Mouse (Mus musculus): ENCODE results near the gene Slc25a13. TPM values are rescaled to one million over a fixed set of nuclear protein-coding genes. Genes with fewer than 3 reads are reported as not detected.

Slc25a13 gene
- polyA plus RNA-seq, 1 experiment from 2014 or later, result 3.7 TPM

DNA sequence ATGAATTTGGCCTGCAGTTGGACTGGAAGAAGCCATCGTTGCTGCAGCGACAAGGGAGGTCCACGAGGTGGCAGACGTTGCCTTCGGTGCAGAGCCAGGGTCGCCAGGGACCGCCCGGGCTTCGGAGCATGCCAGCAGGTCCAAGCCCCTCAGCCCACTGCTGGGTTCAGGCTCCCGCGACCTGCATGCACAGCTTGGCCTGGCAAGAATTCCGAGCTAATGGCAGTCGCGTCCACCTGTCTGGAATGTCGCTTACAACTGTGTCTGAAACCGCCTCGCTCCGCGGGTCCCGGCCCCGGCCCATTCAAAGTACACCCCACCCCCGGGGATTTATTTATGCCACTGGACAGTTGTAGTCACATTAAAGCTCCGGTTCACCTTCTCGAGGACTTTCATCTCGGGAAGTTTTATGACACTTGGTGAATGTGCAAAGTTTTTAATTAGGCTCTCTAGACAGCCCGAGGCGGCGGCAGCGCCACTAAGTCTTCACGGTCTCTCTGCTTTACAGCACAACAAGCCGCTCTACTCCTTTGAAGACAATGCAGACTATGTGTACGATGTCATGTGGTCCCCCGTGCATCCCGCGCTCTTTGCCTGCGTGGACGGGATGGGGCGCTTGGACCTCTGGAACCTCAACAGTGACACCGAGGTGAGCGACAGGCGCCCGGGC lies 211.1 kb downstream of the Slc25a13 start:
- peak overlapping the region; percentile 48 for H3K9ac ChIP-seq (replicated peaks)
- peak; percentile 97 for ATAC-seq (ENCODE audit: low FRiP score)
- 2% methylated on average over 42 of the region's 42 CpGs for whole genome bisulfite sequencing

DNA sequence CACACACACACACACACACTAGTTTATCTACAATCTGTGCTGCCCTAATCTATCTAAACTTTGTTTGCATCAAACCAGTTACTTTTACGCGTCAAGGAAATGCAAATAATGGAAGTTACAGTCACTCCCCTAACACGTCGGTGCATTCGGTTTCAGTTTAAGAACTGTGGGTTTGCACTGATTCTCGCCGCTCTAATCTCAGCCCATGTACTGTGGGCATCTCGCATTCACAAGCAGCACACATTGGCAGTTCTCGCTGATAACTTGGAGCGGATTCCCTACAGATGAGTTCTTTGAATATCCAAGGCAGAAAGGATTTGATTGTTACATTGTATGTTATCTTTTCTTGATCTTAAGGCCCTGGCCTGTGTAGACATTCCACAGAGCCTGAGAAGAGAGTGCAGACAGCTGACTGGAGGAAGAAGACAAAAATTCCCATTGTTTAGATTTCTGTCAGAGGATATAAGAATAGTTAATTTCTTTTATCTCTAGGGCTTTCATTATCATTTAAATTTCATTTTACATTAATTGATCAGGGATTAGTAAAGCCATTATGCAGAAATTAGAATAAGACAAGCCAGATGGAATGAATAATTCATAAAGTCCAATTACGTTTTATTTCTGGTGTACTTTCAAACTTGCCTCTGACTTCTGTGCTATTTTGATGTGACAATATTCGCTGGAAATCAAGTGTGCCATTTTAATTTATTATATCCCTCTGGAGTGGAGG lies 212.1 kb downstream of the Slc25a13 start:
- 67% methylated on average over 12 of the region's 12 CpGs for WGBS
- ATAC-seq (ENCODE audit: low FRiP score), result no peak
- no peak overlapping the region for H3K4me3 ChIP-seq (replicated peaks)

More for the DNA sequence above, 211.1 kb downstream of the Slc25a13 start:
- Histone ChIP-seq H3K27ac (replicated peaks) (no peak overlapping the region), H3K27me3 (replicated peaks) (no peaks in the 10 kb centered on the region), H3K9me3 (replicated peaks) (no peaks in the 10 kb centered on the region), H3K4me1 (peaks cover 6% of the 10 kb centered on the region; the same call in 1 of the 2 replicates), H3K4me3 (replicated peaks) (peak overlapping the region; percentile 57), H3K4me2 (peak overlapping the region; percentile 94), H3K36me3 (no peaks in the 10 kb centered on the region)

DNA sequence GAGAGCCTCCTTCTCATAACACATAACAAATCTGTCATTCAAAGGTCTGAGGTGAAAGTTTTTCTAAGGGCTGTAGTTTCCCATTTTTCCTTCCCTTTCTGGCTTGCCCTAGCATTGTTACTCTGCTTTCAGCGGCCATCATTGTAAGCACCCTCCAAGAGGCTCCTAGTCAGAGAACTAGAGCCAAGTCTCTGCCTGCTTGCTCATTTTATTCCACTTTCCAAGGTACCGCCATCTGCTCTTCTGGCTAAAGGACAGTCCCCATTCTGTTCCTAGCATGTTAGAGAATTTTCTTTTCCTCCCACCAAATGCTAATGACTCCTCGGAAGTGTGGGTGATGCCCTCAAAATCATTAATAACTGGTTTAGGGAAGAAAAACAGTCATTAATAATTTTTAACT lies 214.9 kb downstream of the Slc25a13 start:
- Histone ChIP-seq H3K4me1 (peaks cover 6% of the 10 kb centered on the region; the same call in 1 of the 2 replicates), H3K27me3 (replicated peaks) (no peaks in the 10 kb centered on the region), H3K4me2 (no peak overlapping the region), H3K27ac (replicated peaks) (no peak overlapping the region), H3K4me3 (replicated peaks) (no peak overlapping the region), H3K9ac (replicated peaks) (no peak overlapping the region), H3K9me3 (replicated peaks) (no peaks in the 10 kb centered on the region), H3K36me3 (no peaks in the 10 kb centered on the region)
- 77% methylated on average over 3 of the region's 3 CpGs for WGBS
- no peak for ATAC-seq (ENCODE audit: low FRiP score)

More for the DNA sequence above, 212.1 kb downstream of the Slc25a13 start:
- Histone ChIP-seq H3K27me3 (replicated peaks) (no peaks in the 10 kb centered on the region), H3K36me3 (no peaks in the 10 kb centered on the region), H3K9ac (replicated peaks) (no peak overlapping the region), H3K4me1 (peaks cover 6% of the 10 kb centered on the region; the same call in 1 of the 2 replicates), H3K9me3 (replicated peaks) (no peaks in the 10 kb centered on the region), H3K4me2 (no peak overlapping the region), H3K27ac (replicated peaks) (no peak overlapping the region)

DNA sequence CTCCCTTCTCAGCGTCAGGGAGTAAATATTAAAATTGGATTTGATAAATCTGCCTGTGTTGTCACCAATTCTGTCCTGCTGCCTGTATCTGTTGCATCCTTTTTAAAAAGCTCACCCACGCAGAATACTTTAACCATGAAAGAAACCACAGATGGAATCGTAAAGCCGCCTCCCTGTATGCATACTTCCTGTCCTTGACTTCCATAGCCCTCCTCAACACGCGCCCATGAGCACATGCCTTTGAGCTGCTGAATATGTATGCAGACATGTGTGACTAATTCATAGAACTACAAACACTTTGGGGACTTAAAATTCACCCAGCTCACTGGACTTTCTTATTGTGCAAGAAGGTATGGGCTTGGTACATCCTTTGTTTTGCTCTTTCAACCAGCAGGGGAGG lies 219.4 kb downstream of the Slc25a13 start:
- peaks cover 4% of the 10 kb centered on the region; the same call in 1 of the 2 replicates for H3K4me1 ChIP-seq
- no peak overlapping the region for H3K4me3 ChIP-seq (replicated peaks)
- no peaks in the 10 kb centered on the region for H3K9me3 ChIP-seq (replicated peaks)
- H3K9ac ChIP-seq (replicated peaks), result no peak overlapping the region
- H3K4me2 ChIP-seq, result no peak overlapping the region
- no peak for ATAC-seq (ENCODE audit: low FRiP score)
- no peak overlapping the region for H3K27ac ChIP-seq (replicated peaks)
- WGBS, result 42% methylated on average over 6 of the region's 6 CpGs
- H3K27me3 ChIP-seq (replicated peaks), result no peaks in the 10 kb centered on the region; the same call in 1 of the 2 replicates
- no peaks in the 10 kb centered on the region for H3K36me3 ChIP-seq

- no peak overlapping the region for H3K9ac ChIP-seq (replicated peaks)
- WGBS, result 47% methylated on average over 7 of the region's 7 CpGs
- H3K4me1 ChIP-seq, result peaks cover 13% of the 10 kb centered on the region; the same call in 1 of the 2 replicates
- H3K9me3 ChIP-seq (replicated peaks), result no peaks in the 10 kb centered on the region
- no peak overlapping the region for H3K4me2 ChIP-seq
- H3K27me3 ChIP-seq (replicated peaks), result no peaks in the 10 kb centered on the region; the same call in 1 of the 2 replicates
- no peak for ATAC-seq (ENCODE audit: low FRiP score)
- H3K36me3 ChIP-seq, result no peaks in the 10 kb centered on the region
- H3K4me3 ChIP-seq (replicated peaks), result no peak overlapping the region
- H3K27ac ChIP-seq (replicated peaks), result no peak overlapping the region
Observed at GRCm38 (mm10) chr6:5993056-5993455, 223.9 kb downstream of the Slc25a13 start.

GRCm38 (mm10) chr6:5991817-5992755 lies 224.9 kb downstream of the Slc25a13 start:
- H3K9ac ChIP-seq (replicated peaks), result no peak overlapping the region
- no peak overlapping the region for H3K4me3 ChIP-seq (replicated peaks)
- peaks cover 13% of the 10 kb centered on the region; the same call in 1 of the 2 replicates for H3K4me1 ChIP-seq
- no peaks in the 10 kb centered on the region for H3K9me3 ChIP-seq (replicated peaks)
- peak overlapping the region; percentile 48; the same call in 1 of the 2 replicates for H3K27ac ChIP-seq (replicated peaks)
- WGBS, result 44% methylated on average over 25 of the region's 25 CpGs
- no peaks in the 10 kb centered on the region; the same call in 1 of the 2 replicates for H3K27me3 ChIP-seq (replicated peaks)
- peak; percentile 76 for ATAC-seq (ENCODE audit: low FRiP score)
- H3K36me3 ChIP-seq, result no peaks in the 10 kb centered on the region
- H3K4me2 ChIP-seq, result peak overlapping the region; percentile 41

GRCm38 (mm10) chr6:5991243-5991642 lies 225.7 kb downstream of the Slc25a13 start:
- H3K27ac ChIP-seq (replicated peaks), result peak overlapping the region; percentile 48; the same call in 1 of the 2 replicates
- no peak overlapping the region for H3K4me2 ChIP-seq
- H3K27me3 ChIP-seq (replicated peaks), result no peaks in the 10 kb centered on the region; the same call in 1 of the 2 replicates
- WGBS, result 61% methylated on average over 6 of the region's 6 CpGs
- no peak for ATAC-seq (ENCODE audit: low FRiP score)
- no peak overlapping the region for H3K4me3 ChIP-seq (replicated peaks)
- peaks cover 13% of the 10 kb centered on the region; the same call in 1 of the 2 replicates for H3K4me1 ChIP-seq
- no peaks in the 10 kb centered on the region for H3K9me3 ChIP-seq (replicated peaks)
- no peak overlapping the region for H3K9ac ChIP-seq (replicated peaks)
- H3K36me3 ChIP-seq, result no peaks in the 10 kb centered on the region
